Mouse (Mus musculus): ENCODE measurements around the gene 1700016D06Rik. TPM values are rescaled to one million over a fixed set of nuclear protein-coding genes. Genes with fewer than 3 reads are reported as not detected.

Gene 1700016D06Rik
- total and polyA plus RNA-seq, 3 experiments = not detected

DNA sequence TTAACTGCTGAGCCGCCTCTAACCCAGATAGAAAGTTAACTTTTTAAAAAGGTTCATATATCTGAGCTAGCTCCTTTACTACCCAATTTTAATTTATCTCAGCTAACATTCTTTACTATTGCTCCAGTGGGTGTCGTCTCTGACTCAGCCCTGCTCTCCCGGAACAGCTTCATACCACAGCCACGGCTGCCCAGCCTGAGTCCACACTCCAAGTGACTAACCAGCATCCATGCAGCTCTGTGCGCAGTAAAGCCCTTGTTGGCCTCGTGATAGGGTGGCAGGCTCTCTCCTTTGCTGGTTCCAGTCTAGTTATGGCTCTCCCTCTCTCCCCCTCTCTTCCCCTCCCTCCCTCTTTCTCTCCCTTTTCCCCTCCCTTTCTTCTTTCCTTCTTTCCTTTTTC lies 9.6 kb downstream of the 1700016D06Rik start:
- DNase-seq (ENCODE audit: low read depth, low spot score) = no peak
- no peak overlapping the region for H3K9ac ChIP-seq (ENCODE audit: control insufficient read depth, low read depth, low read length, poor library complexity, severe bottlenecking)
- H3K79me2 ChIP-seq (ENCODE audit: control insufficient read depth, insufficient read depth, low read length, poor library complexity) = no peaks in the 10 kb centered on the region
- peaks cover 0 to 6% of the 10 kb centered on the region in 2 experiments; a peak in 2 of 4 replicates for H3K36me3 ChIP-seq (ENCODE audit: control insufficient read depth in 1 of 2, insufficient read depth in 2 of 2, low read length in 2 of 2)
- no peak overlapping the region for H3K27ac ChIP-seq (ENCODE audit: control insufficient read depth, low read depth, low read length)
- peaks cover 0 to 15% of the 10 kb centered on the region in 2 experiments; a peak in 2 of 4 replicates for H3K4me1 ChIP-seq (ENCODE audit: control insufficient read depth in 1 of 2, insufficient read depth in 2 of 2, low read length in 2 of 2)
- TF ChIP-seq ELF1 (IDR thresholded peaks at IDR 0.05; ENCODE audit: low read depth, low read length) = no peak
- peaks cover 0 to 2% of the 10 kb centered on the region in 2 experiments; a peak in 1 of 4 replicates for H3K27me3 ChIP-seq (ENCODE audit: control insufficient read depth in 1 of 2, insufficient read depth in 2 of 2, low read length in 2 of 2)
- no peaks in the 10 kb centered on the region for H3K9me3 ChIP-seq (replicated peaks; ENCODE audit: insufficient read depth, low read length)
- no peak overlapping the region for H3K4me3 ChIP-seq (ENCODE audit: control insufficient read depth in 1 of 2, insufficient read depth in 1 of 2, low read depth in 2 of 2, low read length in 2 of 2)

DNA sequence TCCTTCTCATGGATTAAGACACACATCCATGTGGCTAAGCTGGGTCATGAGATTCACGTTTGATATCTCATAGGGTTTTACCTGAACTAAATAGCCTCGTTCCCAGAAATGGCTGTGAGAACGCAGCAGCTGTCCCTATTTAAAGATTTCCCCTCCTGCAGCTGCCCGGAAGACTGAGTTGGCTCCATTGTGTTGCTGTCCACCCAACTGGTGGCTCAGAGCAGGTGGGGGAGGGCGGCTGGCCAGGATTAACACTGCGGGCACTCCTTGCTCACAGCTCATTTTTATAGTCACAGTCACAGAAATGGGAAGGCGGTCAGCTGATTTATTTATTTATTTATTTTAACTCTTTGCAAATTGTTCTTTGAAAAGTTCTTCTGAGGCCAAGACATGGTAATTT lies 10.9 kb downstream of the 1700016D06Rik start:
- H3K4me3 ChIP-seq (ENCODE audit: control insufficient read depth in 1 of 2, insufficient read depth in 1 of 2, low read depth in 2 of 2, low read length in 2 of 2) = no peak overlapping the region
- TF ChIP-seq ELF1 (IDR thresholded peaks at IDR 0.05; ENCODE audit: low read depth, low read length) (no peak), MAX (IDR thresholded peaks at IDR 0.05; ENCODE audit: low read length) (no peak), EP300 (IDR thresholded peaks at IDR 0.05; ENCODE audit: low read depth in 1 of 2, low read length in 2 of 2) (no peak), CHD2 (IDR thresholded peaks at IDR 0.05; ENCODE audit: low read length) (no peak), MYB (IDR thresholded peaks at IDR 0.05; ENCODE audit: low read depth, low read length) (no peak), GABPA (IDR thresholded peaks at IDR 0.05; ENCODE audit: low read depth, low read length) (no peak), SIN3A (IDR thresholded peaks at IDR 0.05; ENCODE audit: low read length) (no peak), ZNF384 (IDR thresholded peaks at IDR 0.05; ENCODE audit: low read depth, low read length) (no peak), E2F4 (IDR thresholded peaks at IDR 0.05; ENCODE audit: borderline replicate concordance, low read depth, low read length) (no peak), RAD21 (IDR thresholded peaks at IDR 0.05; ENCODE audit: low read depth, low read length) (no peak), MAZ (IDR thresholded peaks at IDR 0.05; ENCODE audit: low read depth, low read length) (no peak), SMC3 (IDR thresholded peaks at IDR 0.05; ENCODE audit: low read depth, low read length) (no peak)
- peaks cover 0 to 2% of the 10 kb centered on the region in 2 experiments; a peak in 1 of 4 replicates for H3K27me3 ChIP-seq (ENCODE audit: control insufficient read depth in 1 of 2, insufficient read depth in 2 of 2, low read length in 2 of 2)
- H3K9ac ChIP-seq (ENCODE audit: control insufficient read depth, low read depth, low read length, poor library complexity, severe bottlenecking) = no peak overlapping the region
- peaks cover 0 to 8% of the 10 kb centered on the region in 2 experiments; a peak in 1 of 4 replicates for H3K4me1 ChIP-seq (ENCODE audit: control insufficient read depth in 1 of 2, insufficient read depth in 2 of 2, low read length in 2 of 2)
- H3K9me3 ChIP-seq (replicated peaks; ENCODE audit: insufficient read depth, low read length) = no peaks in the 10 kb centered on the region
- no peak overlapping the region for H3K27ac ChIP-seq (ENCODE audit: control insufficient read depth, low read depth, low read length)
- no peaks in the 10 kb centered on the region for H3K79me2 ChIP-seq (ENCODE audit: control insufficient read depth, insufficient read depth, low read length, poor library complexity)
- no peak for DNase-seq (ENCODE audit: low read depth, low spot score)
- no peaks in the 10 kb centered on the region; a peak in 1 of 4 replicates for H3K36me3 ChIP-seq (ENCODE audit: control insufficient read depth in 1 of 2, insufficient read depth in 2 of 2, low read length in 2 of 2)

DNA sequence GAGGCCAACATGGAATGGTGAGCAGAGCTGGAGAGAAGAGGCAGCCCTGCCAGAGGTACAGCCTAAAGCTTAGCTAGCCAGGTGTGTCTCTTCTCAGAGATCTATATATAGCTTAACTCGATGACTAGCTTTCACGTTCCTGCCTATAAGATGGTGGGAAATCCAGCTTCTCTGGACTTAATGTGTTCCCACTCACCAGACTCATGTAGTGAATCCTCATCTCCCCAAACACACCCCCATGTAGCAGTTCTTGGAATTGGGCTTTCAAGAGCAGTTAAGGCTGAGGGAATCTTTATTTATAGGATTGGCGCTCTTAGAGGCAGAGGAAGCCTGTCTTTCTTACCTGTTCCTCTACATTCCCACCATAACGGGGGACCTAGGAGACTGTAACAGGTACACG lies 13.6 kb downstream of the 1700016D06Rik start:
- H3K9me3 ChIP-seq (replicated peaks; ENCODE audit: insufficient read depth, low read length) = no peaks in the 10 kb centered on the region
- H3K27me3 ChIP-seq (ENCODE audit: control insufficient read depth in 1 of 2, insufficient read depth in 2 of 2, low read length in 2 of 2) = peaks cover 0 to 2% of the 10 kb centered on the region in 2 experiments; a peak in 2 of 4 replicates
- H3K27ac ChIP-seq (ENCODE audit: control insufficient read depth, low read depth, low read length) = no peak overlapping the region
- H3K36me3 ChIP-seq (ENCODE audit: control insufficient read depth in 1 of 2, insufficient read depth in 2 of 2, low read length in 2 of 2) = no peaks in the 10 kb centered on the region
- H3K9ac ChIP-seq (ENCODE audit: control insufficient read depth, low read depth, low read length, poor library complexity, severe bottlenecking) = no peak overlapping the region
- DNase-seq (ENCODE audit: low read depth, low spot score) = no peak
- H3K4me1 ChIP-seq (ENCODE audit: control insufficient read depth in 1 of 2, insufficient read depth in 2 of 2, low read length in 2 of 2) = peaks cover 0 to 3% of the 10 kb centered on the region in 2 experiments; a peak in 1 of 4 replicates
- no peak overlapping the region for H3K4me3 ChIP-seq (ENCODE audit: control insufficient read depth in 1 of 2, insufficient read depth in 1 of 2, low read depth in 2 of 2, low read length in 2 of 2)
- no peaks in the 10 kb centered on the region for H3K79me2 ChIP-seq (ENCODE audit: control insufficient read depth, insufficient read depth, low read length, poor library complexity)
- TF ChIP-seq POLR2AphosphoS5 (IDR thresholded peaks at IDR 0.05; ENCODE audit: borderline replicate concordance, low read depth, low read length) (no peak), POLR2A (IDR thresholded peaks at IDR 0.05; ENCODE audit: control insufficient read depth in 1 of 2, insufficient read depth in 1 of 2, low read depth in 1 of 2, low read length in 2 of 2, poor library complexity in 1 of 2) (no peak), GABPA (IDR thresholded peaks at IDR 0.05; ENCODE audit: low read depth, low read length) (no peak), MAFK (IDR thresholded peaks at IDR 0.05; ENCODE audit: borderline replicate concordance, low read depth, low read length) (no peak), MAX (IDR thresholded peaks at IDR 0.05; ENCODE audit: low read length) (no peak), E2F4 (IDR thresholded peaks at IDR 0.05; ENCODE audit: borderline replicate concordance, low read depth, low read length) (no peak), USF2 (IDR thresholded peaks at IDR 0.05; ENCODE audit: borderline replicate concordance in 1 of 2, insufficient read depth in 1 of 2, low read depth in 1 of 2, low read length in 2 of 2) (no peak), MYB (IDR thresholded peaks at IDR 0.05; ENCODE audit: low read depth, low read length) (no peak), MYC (IDR thresholded peaks at IDR 0.05; ENCODE audit: low read depth, low read length) (no peak), CTCF (IDR thresholded peaks at IDR 0.05 in 2 of 3, conservative IDR thresholded peaks at IDR 0.05 in 1 of 3; ENCODE audit: control insufficient read depth in 1 of 3, insufficient read depth in 1 of 3, low read depth in 2 of 3, low read length in 3 of 3, poor library complexity in 1 of 3, severe bottlenecking in 1 of 3) (no peak), BHLHE40 (IDR thresholded peaks at IDR 0.05; ENCODE audit: borderline replicate concordance, low read depth, low read length) (no peak)

All from MEL (cell line).